Mouse (Mus musculus) intestine, embryonic 15.5 days (tissue): Measurements from ENCODE around the gene Nacc2. TPM values are rescaled to one million over a fixed set of nuclear protein-coding genes. Genes with fewer than 3 reads are reported as not detected.

ENCODE experiments used
- ATAC-seq: fragments of 200-750 bp; cut with Nextera tagmentation; 2 replicates; pipeline ENCODE4 v1.8.0; 2017; ENCODE audit warnings: moderate TSS enrichment, moderate library complexity
- H3K27ac ChIP-seq: fragments of 300-500 bp; sonication (generic); 2 replicates; pipeline ENCODE4 v1.5.1; 2015; ENCODE audit warnings: mild to moderate bottlenecking, inconsistent platforms
- H3K27me3 ChIP-seq: fragments of 300-500 bp; sonication (generic); replicated peaks from 2 replicates; pipeline ENCODE4 v1.6.1; 2015; ENCODE audit warnings: inconsistent platforms
- H3K36me3 ChIP-seq: fragments of 300-500 bp; sonication (generic); 2 replicates; pipeline ENCODE4 v1.6.1; 2015; ENCODE audit warnings: inconsistent platforms
- H3K4me1 ChIP-seq: fragments of 300-500 bp; sonication (generic); replicated peaks from 2 replicates; pipeline ENCODE4 v1.6.1; 2015; ENCODE audit warnings: inconsistent platforms
- H3K4me2 ChIP-seq: fragments of 300-500 bp; sonication (generic); replicated peaks from 2 replicates; pipeline ENCODE4 v1.6.1; 2015; ENCODE audit warnings: mild to moderate bottlenecking, inconsistent platforms
- H3K4me3 ChIP-seq: fragments of 300-500 bp; sonication (generic); replicated peaks from 2 replicates; pipeline ENCODE4 v1.5.1; 2015; ENCODE audit warnings: inconsistent platforms
- H3K9ac ChIP-seq: fragments of 300-500 bp; sonication (generic); 2 replicates; pipeline ENCODE4 v1.6.1; 2015; ENCODE audit warnings: inconsistent platforms
- H3K9me3 ChIP-seq: fragments of 300-500 bp; sonication (generic); 2 replicates; pipeline ENCODE4 v1.6.1; 2016; ENCODE audit warnings: inconsistent platforms
- WGBS: fragments of 180-500 bp; shearing (Covaris S2); methylation state at CpG from one replicate; pipeline ENCODE4 v1.1.7; 2015; 5-methylcytosine and 5-hydroxymethylcytosine counted together
- polyA plus RNA-seq: library from polyadenylated mRNA; unstranded; fragments of >200 nt; fragmentation: Nextera tagmentation; extraction: Ambion mirVana; gene quantifications from 2 replicates; pipeline ENCODE4 v1.2.1, GENCODE M21; 2015

The Nacc2 gene
- polyA plus RNA-seq, 1 experiment from 2014 or later = 16.9 TPM

- Histone ChIP-seq H3K27ac (no peak overlapping the region), H3K9me3 (no peaks in the 10 kb centered on the region), H3K4me1 (peaks cover 24% of the 10 kb centered on the region), H3K9ac (no peak overlapping the region), H3K27me3 (peaks cover 13% of the 10 kb centered on the region; the same call in 1 of the 2 replicates), H3K4me3 (no peak overlapping the region), H3K36me3 (no peaks in the 10 kb centered on the region), H3K4me2 (no peak overlapping the region)
- 91% methylated on average over 2 of the region's 2 CpGs for WGBS
- no peak for ATAC-seq
Measured at GRCm38 (mm10) chr2:26089005-26089404, 34.0 kb downstream of the Nacc2 start.

- ATAC-seq = peak; percentile 59; the same call in 1 of the 2 replicates
- no peaks in the 10 kb centered on the region for H3K36me3 ChIP-seq
Measured at GRCm38 (mm10) chr2:26086926-26087600, 36.0 kb downstream of the Nacc2 start.

GRCm38 (mm10) chr2:26086505-26086904 is 36.5 kb downstream of the Nacc2 start:
- ATAC-seq = no peak
- H3K27me3 ChIP-seq = 0 out of 2 replicates have a peak, but pooled peaks cover 3% of the 10 kb centered on the region
- H3K4me2 ChIP-seq = no peak overlapping the region
- peaks cover 12% of the 10 kb centered on the region for H3K4me1 ChIP-seq
- no peaks in the 10 kb centered on the region for H3K36me3 ChIP-seq
- H3K4me3 ChIP-seq = no peak overlapping the region
- 89% methylated on average over 4 of the region's 4 CpGs for WGBS
- H3K9me3 ChIP-seq = no peaks in the 10 kb centered on the region
- H3K27ac ChIP-seq = no peak overlapping the region
- no peak overlapping the region for H3K9ac ChIP-seq

More at GRCm38 (mm10) chr2:26086926-26087600, 36.0 kb downstream of the Nacc2 start:
- Histone ChIP-seq H3K4me1 (peaks cover 17% of the 10 kb centered on the region), H3K9me3 (no peaks in the 10 kb centered on the region), H3K4me3 (no peak overlapping the region), H3K27me3 (0 out of 2 replicates have a peak, but pooled peaks cover 6% of the 10 kb centered on the region), H3K9ac (no peak overlapping the region), H3K4me2 (no peak overlapping the region), H3K27ac (no peak overlapping the region)
- WGBS = 79% methylated on average over 4 of the region's 4 CpGs

GRCm38 (mm10) chr2:26082883-26083282 is 40.1 kb downstream of the Nacc2 start:
- H3K4me1 ChIP-seq = no peaks in the 10 kb centered on the region
- no peaks in the 10 kb centered on the region for H3K27me3 ChIP-seq
- H3K27ac ChIP-seq = no peak overlapping the region
- H3K4me2 ChIP-seq = no peak overlapping the region
- H3K9ac ChIP-seq = no peak overlapping the region
- WGBS = 77% methylated on average over 4 of the region's 4 CpGs
- H3K36me3 ChIP-seq = no peaks in the 10 kb centered on the region
- H3K9me3 ChIP-seq = no peaks in the 10 kb centered on the region
- no peak for ATAC-seq
- H3K4me3 ChIP-seq = no peak overlapping the region

- WGBS = 64% methylated on average over 3 of the region's 3 CpGs
- no peak overlapping the region for H3K4me3 ChIP-seq
- no peaks in the 10 kb centered on the region for H3K36me3 ChIP-seq
- no peaks in the 10 kb centered on the region for H3K4me1 ChIP-seq
- no peaks in the 10 kb centered on the region for H3K27me3 ChIP-seq
- H3K9ac ChIP-seq = no peak overlapping the region
- H3K27ac ChIP-seq = no peak overlapping the region
- no peak overlapping the region for H3K4me2 ChIP-seq
- ATAC-seq = no peak
- H3K9me3 ChIP-seq = no peaks in the 10 kb centered on the region
Measured at GRCm38 (mm10) chr2:26080830-26081229, 42.2 kb downstream of the Nacc2 start.

GRCm38 (mm10) chr2:26079409-26079808 is 43.6 kb downstream of the Nacc2 start:
- Histone ChIP-seq H3K9ac (no peak overlapping the region), H3K27ac (no peak overlapping the region), H3K4me3 (no peak overlapping the region), H3K9me3 (no peaks in the 10 kb centered on the region), H3K27me3 (no peaks in the 10 kb centered on the region), H3K4me2 (no peak overlapping the region), H3K4me1 (no peaks in the 10 kb centered on the region), H3K36me3 (0 out of 2 replicates have a peak, but pooled peaks cover 2% of the 10 kb centered on the region)
- 83% methylated on average over 4 of the region's 4 CpGs for WGBS
- no peak for ATAC-seq

- 80% methylated on average over 4 of the region's 4 CpGs for WGBS
- Histone ChIP-seq H3K4me2 (no peak overlapping the region), H3K9me3 (no peaks in the 10 kb centered on the region), H3K27ac (no peak overlapping the region), H3K9ac (no peak overlapping the region), H3K27me3 (no peaks in the 10 kb centered on the region), H3K4me3 (no peak overlapping the region), H3K36me3 (0 out of 2 replicates have a peak, but pooled peaks cover 2% of the 10 kb centered on the region), H3K4me1 (no peaks in the 10 kb centered on the region)
- no peak for ATAC-seq
Measured at GRCm38 (mm10) chr2:26077068-26077467, 46.0 kb downstream of the Nacc2 start.

GRCm38 (mm10) chr2:26076121-26076520 is 46.9 kb downstream of the Nacc2 start:
- Histone ChIP-seq H3K36me3 (0 out of 2 replicates have a peak, but pooled peaks cover 2% of the 10 kb centered on the region), H3K9me3 (no peaks in the 10 kb centered on the region), H3K4me1 (no peaks in the 10 kb centered on the region), H3K4me2 (no peak overlapping the region), H3K4me3 (no peak overlapping the region), H3K9ac (no peak overlapping the region), H3K27me3 (no peaks in the 10 kb centered on the region), H3K27ac (no peak overlapping the region)
- ATAC-seq = no peak
- 52% methylated on average over 2 of the region's 2 CpGs for WGBS

GRCm38 (mm10) chr2:26074551-26074950 is 48.5 kb downstream of the Nacc2 start:
- no peak for ATAC-seq
- H3K9me3 ChIP-seq = no peaks in the 10 kb centered on the region
- H3K4me1 ChIP-seq = no peaks in the 10 kb centered on the region
- no peak overlapping the region for H3K4me2 ChIP-seq
- no peaks in the 10 kb centered on the region for H3K27me3 ChIP-seq
- 85% methylated on average over 5 of the region's 5 CpGs for WGBS
- no peak overlapping the region for H3K27ac ChIP-seq
- H3K36me3 ChIP-seq = 0 out of 2 replicates have a peak, but pooled peaks cover 2% of the 10 kb centered on the region
- H3K9ac ChIP-seq = no peak overlapping the region
- no peak overlapping the region for H3K4me3 ChIP-seq

- H3K4me1 ChIP-seq = no peaks in the 10 kb centered on the region
- H3K4me2 ChIP-seq = no peak overlapping the region
- no peak overlapping the region for H3K4me3 ChIP-seq
- WGBS = 86% methylated on average over 1 of the region's 1 CpGs
- no peak overlapping the region for H3K9ac ChIP-seq
- no peak overlapping the region for H3K27ac ChIP-seq
- ATAC-seq = no peak
- H3K36me3 ChIP-seq = no peaks in the 10 kb centered on the region
- no peaks in the 10 kb centered on the region for H3K9me3 ChIP-seq
- H3K27me3 ChIP-seq = no peaks in the 10 kb centered on the region
Measured at GRCm38 (mm10) chr2:26068592-26068991, 54.4 kb downstream of the Nacc2 start.

- 70% methylated on average over 7 of the region's 7 CpGs for WGBS
- Histone ChIP-seq H3K27me3 (no peaks in the 10 kb centered on the region), H3K9me3 (no peaks in the 10 kb centered on the region), H3K4me3 (no peak overlapping the region), H3K9ac (no peak overlapping the region), H3K36me3 (no peaks in the 10 kb centered on the region), H3K4me2 (no peak overlapping the region), H3K4me1 (no peaks in the 10 kb centered on the region), H3K27ac (no peak overlapping the region)
- no peak for ATAC-seq
Measured at GRCm38 (mm10) chr2:26068175-26068574, 54.8 kb downstream of the Nacc2 start.

- Histone ChIP-seq H3K36me3 (no peaks in the 10 kb centered on the region), H3K27me3 (no peaks in the 10 kb centered on the region), H3K4me1 (no peaks in the 10 kb centered on the region), H3K9ac (no peak overlapping the region), H3K27ac (no peak overlapping the region), H3K9me3 (no peaks in the 10 kb centered on the region), H3K4me3 (no peak overlapping the region), H3K4me2 (no peak overlapping the region)
- WGBS = 69% methylated on average over 14 of the region's 14 CpGs
- ATAC-seq = no peak
Measured at GRCm38 (mm10) chr2:26066527-26066926, 56.5 kb downstream of the Nacc2 start.
